In genomic region chr19:33114631-33115295, GRCm38 (mm10) we compare ENCODE assay signal across 26 mouse cellular contexts.
DNase-seq lines count a peak whose midpoint lies in the region; ATAC-seq lines count a peak whose summit lies in the region.
"Had no signal": no experiment of that assay in that cellular context is flagged by ENCODE, and none has a peak within 500 bp of the region (broad histone marks: within the 10 kb centered on the region; RNA-seq: fewer than 3 reads in every experiment).

No protein-coding gene starts in this region.

- no peak overlapping the region for H3K9ac ChIP-seq in lung, embryonic 16.5 days (ENCODE audit: low read length)
- H3K9ac ChIP-seq: embryonic facial prominence, embryonic 13.5 days; forebrain, embryonic 12.5 days; heart, embryonic 12.5 days; hindbrain, embryonic 14.5 days; intestine, embryonic 15.5 days; liver, embryonic 13.5 days; midbrain, embryonic 12.5 days had no signal

- H3K9me3 ChIP-seq in lung, embryonic 16.5 days (ENCODE audit: control insufficient read depth, low read length): no peaks in the 10 kb centered on the region
- H3K9me3 ChIP-seq: embryonic facial prominence, embryonic 13.5 days; forebrain, embryonic 12.5 days; heart, embryonic 12.5 days; intestine, embryonic 15.5 days; liver, embryonic 13.5 days; midbrain, embryonic 12.5 days had no signal

- no peaks in the 10 kb centered on the region for H3K36me3 ChIP-seq in lung, embryonic 16.5 days (ENCODE audit: control insufficient read depth, insufficient read depth, low read length)
- H3K36me3 ChIP-seq: embryonic facial prominence, embryonic 13.5 days; forebrain, embryonic 12.5 days; heart, embryonic 12.5 days; intestine, embryonic 15.5 days; liver, embryonic 13.5 days; midbrain, embryonic 12.5 days had no signal

- H3K4me2 ChIP-seq in lung, embryonic 16.5 days (ENCODE audit: low read depth, low read length): no peak overlapping the region
- H3K4me2 ChIP-seq: embryonic facial prominence, embryonic 13.5 days; forebrain, embryonic 12.5 days; heart, embryonic 12.5 days; hindbrain, embryonic 14.5 days; intestine, embryonic 15.5 days; liver, embryonic 13.5 days; midbrain, embryonic 12.5 days had no signal

- 71% methylated on average over 8 of the region's 8 CpGs for WGBS in lung, embryonic 16.5 days

- no peaks in the 10 kb centered on the region; the same call in 1 of the 2 replicates for H3K4me1 ChIP-seq in lung, embryonic 16.5 days (replicated peaks; ENCODE audit: control insufficient read depth, insufficient read depth, low read length)
- peaks cover 2% of the 10 kb centered on the region; the same call in 1 of the 2 replicates for H3K4me1 ChIP-seq in brown adipose tissue, adult 24 weeks (ENCODE audit: control insufficient read depth, insufficient read depth, insufficient read length, low read length)
- H3K4me1 ChIP-seq: heart, embryonic 12.5 days; liver, embryonic 13.5 days; midbrain, embryonic 12.5 days had no signal

- H3K4me3 ChIP-seq in lung, embryonic 16.5 days (ENCODE audit: low read length): no peak overlapping the region
- no peak overlapping the region for H3K4me3 ChIP-seq in brown adipose tissue, adult 24 weeks (ENCODE audit: insufficient read depth, low read depth, low read length)
- H3K4me3 ChIP-seq: embryonic facial prominence, embryonic 13.5 days; erythroblast, embryonic 14.5 days; forebrain, embryonic 12.5 days; heart, embryonic 12.5 days; intestine, embryonic 15.5 days; liver, embryonic 13.5 days; midbrain, embryonic 12.5 days had no signal

- H3K27ac ChIP-seq in lung, embryonic 16.5 days (ENCODE audit: low read length): peak overlapping the region; percentile 5; the same call in 1 of the 2 replicates
- H3K27ac ChIP-seq in brown adipose tissue, adult 24 weeks (replicated peaks; ENCODE audit: low read depth, low read length): peak overlapping the region; percentile 71
- H3K27ac ChIP-seq: embryonic facial prominence, embryonic 13.5 days; forebrain, embryonic 12.5 days; hindbrain, embryonic 14.5 days; intestine, embryonic 15.5 days; liver, embryonic 13.5 days; midbrain, embryonic 12.5 days had no signal

- ATAC-seq in lung, embryonic 16.5 days (ENCODE audit: low read depth): no peak
- ATAC-seq: CD4-positive, CD25-positive, alpha-beta regulatory T cell, adult 4 months; intestine, embryonic 15.5 days; lung, postnatal 0 days had no signal

- intact Hi-C loops in gastrocnemius, postnatal 36 days (cut with DNase I): no loop called here
- intact Hi-C loops in heart, postnatal 25 days (cut with DNase I): loop anchor here (5.0 kb wide), 1 partner anchor 37 kb away; no protein-coding TSS in a partner anchor

- H3K27me3 ChIP-seq in lung, embryonic 16.5 days (ENCODE audit: control insufficient read depth, insufficient read depth, low read depth, low read length): no peaks in the 10 kb centered on the region
- H3K27me3 ChIP-seq: embryonic facial prominence, embryonic 13.5 days; forebrain, embryonic 12.5 days; heart, embryonic 12.5 days; intestine, embryonic 15.5 days; liver, embryonic 13.5 days; midbrain, embryonic 12.5 days had no signal

- peak; percentile 28 for DNase-seq in gastrocnemius, adult 18-20 months (ENCODE audit: low spot score)
- DNase-seq in gastrocnemius, postnatal 36 days: no peak
- DNase-seq in heart, adult 8-10 months (ENCODE audit: low spot score): peak; percentile 38
- DNase-seq in heart, postnatal 25 days (ENCODE audit: low spot score): no peak
- no peak for DNase-seq in lung, postnatal 25 days (ENCODE audit: low spot score)
- DNase-seq in cerebellum, adult 11 months: no peak
- DNase-seq: cerebellum, adult 8-10 months; cerebellum, postnatal 36 days; embryo, embryonic 11 days; kidney, postnatal 36 days; layer of hippocampus, adult 9-11 months; liver, embryonic 13.5 days; right cerebral cortex, postnatal 25 days; thymus, adult 18-20 months; thymus, postnatal 36 days had no signal

Comparison
In these comparisons a context has a peak if more than half of its experiments do, and no peak if none do; other contexts are left out.
1. DNase-seq: peak in gastrocnemius, adult 18-20 months (single experiment) and heart, adult 8-10 months (single experiment); none in gastrocnemius, postnatal 36 days (0 of 2), heart, postnatal 25 days (single experiment), lung, postnatal 25 days (single experiment) and cerebellum, adult 11 months (single experiment).